ENCODE assay signal across 10 mouse cellular contexts in genomic region chr7:141394158-141394557, GRCm38 (mm10). TPM values are rescaled to one million over a fixed set of nuclear protein-coding genes. Genes with fewer than 3 reads are reported as not detected.
DNase-seq lines count a peak whose midpoint lies in the region; ATAC-seq and TF ChIP-seq lines count a peak whose summit lies in the region.
"Had no signal": no experiment of that assay in that cellular context is flagged by ENCODE, and none has a peak within 500 bp of the region (broad histone marks: within the 10 kb centered on the region; RNA-seq: fewer than 3 reads in every experiment).

No protein-coding gene starts in this region.

- H3K4me2 ChIP-seq in hindbrain, postnatal 0 days (ENCODE audit: low read depth, low read length), result no peak overlapping the region
- H3K4me2 ChIP-seq: midbrain, embryonic 13.5 days had no signal

- H3K9me3 ChIP-seq in hindbrain, postnatal 0 days (ENCODE audit: low read length), result no peaks in the 10 kb centered on the region
- H3K9me3 ChIP-seq: midbrain, embryonic 13.5 days had no signal

- 88% methylated on average over 7 of the region's 7 CpGs for WGBS in hindbrain, postnatal 0 days

- H3K27me3 ChIP-seq in hindbrain, postnatal 0 days (ENCODE audit: insufficient read depth, low read length), result no peaks in the 10 kb centered on the region

- H3K36me3 ChIP-seq in hindbrain, postnatal 0 days (ENCODE audit: insufficient read depth, low read length), result peaks cover 21% of the 10 kb centered on the region

- no peak for TF ChIP-seq CTCF in hindbrain, postnatal 0 days (IDR thresholded peaks at IDR 0.05; ENCODE audit: low read depth)

- no peak overlapping the region for H3K4me3 ChIP-seq in hindbrain, postnatal 0 days (ENCODE audit: low read length)
- H3K4me3 ChIP-seq: midbrain, embryonic 13.5 days had no signal

- ATAC-seq in granulocyte monocyte progenitor cell, adult 5-6 weeks (replicated peaks; ENCODE audit: poor library complexity, severe bottlenecking), result peak; percentile 71
- peak; percentile 62 for ATAC-seq in megakaryocyte, adult 5-6 weeks (ENCODE audit: poor library complexity, severe bottlenecking)
- no peak for ATAC-seq in hindbrain, postnatal 0 days
- ATAC-seq: midbrain, embryonic 13.5 days had no signal

- DNase-seq in adrenal gland, postnatal 10 days, result peak; percentile 66
- DNase-seq in adrenal gland, postnatal 25 days, result no peak
- DNase-seq in MEL-GATA-1-ER (ENCODE audit: extremely low read depth, low read depth), result peak; percentile 82
- DNase-seq in B cell, adult 2 months, result no peak
- no peak for DNase-seq in layer of hippocampus, adult 11-12 months (ENCODE audit: low spot score)
- DNase-seq in hindbrain, postnatal 0 days (ENCODE audit: low spot score), result no peak

- H3K9ac ChIP-seq in hindbrain, postnatal 0 days (replicated peaks; ENCODE audit: low read length), result no peak overlapping the region
- H3K9ac ChIP-seq: midbrain, embryonic 13.5 days had no signal

- H3K27ac ChIP-seq in hindbrain, postnatal 0 days, result no peak overlapping the region
- H3K27ac ChIP-seq: kidney, postnatal 0 days; midbrain, embryonic 13.5 days had no signal

- H3K4me1 ChIP-seq in hindbrain, postnatal 0 days (ENCODE audit: insufficient read depth, low read length), result peaks cover 7% of the 10 kb centered on the region; the same call in 1 of the 2 replicates

RNA-seq across cellular contexts. Expression of gene Taldo1, which starts 2.2 kb away (rescaled TPM):
- total RNA-seq in adrenal gland, postnatal 10 days (2021), result 100 to 1,000 TPM; 466 to 479 TPM
- total RNA-seq in adrenal gland, postnatal 25 days (2021), result 629 and 681 TPM in 2 replicates
- 289 and 344 TPM in 2 replicates for total RNA-seq in granulocyte monocyte progenitor cell, adult 5-6 weeks (2014; fragmentation: Nextera tagmentation)
- total RNA-seq in granulocyte monocyte progenitor cell, adult 5-6 weeks (2017), result 559 and 668 TPM in 2 replicates
- total RNA-seq in megakaryocyte, adult 5-6 weeks (2015), result 197 and 213 TPM in 2 replicates
- 795 and 884 TPM in 2 replicates for total RNA-seq in megakaryocyte, adult 5-6 weeks (2017)
- total RNA-seq in hindbrain, postnatal 0 days (2014; rRNA removed), result 156 and 200 TPM in 2 replicates
- polyA plus RNA-seq in hindbrain, postnatal 0 days (2015; fragmentation: Nextera tagmentation; extraction: Ambion mirVana), result 252 and 258 TPM in 2 replicates

RNA-seq across cellular contexts. Expression of gene Gatd1, which starts 19.8 kb away (rescaled TPM):
- 10 to 100 TPM; 26.2 to 39.2 TPM for total RNA-seq in adrenal gland, postnatal 10 days (2021)
- total RNA-seq in adrenal gland, postnatal 25 days (2021), result 35.6 and 58.9 TPM in 2 replicates
- 19.7 and 41.9 TPM in 2 replicates for total RNA-seq in granulocyte monocyte progenitor cell, adult 5-6 weeks (2014; fragmentation: Nextera tagmentation)
- total RNA-seq in granulocyte monocyte progenitor cell, adult 5-6 weeks (2017), result 10.8 and 15.6 TPM in 2 replicates
- total RNA-seq in megakaryocyte, adult 5-6 weeks (2015), result 22.8 and 26.4 TPM in 2 replicates
- 12.9 and 13.1 TPM in 2 replicates for total RNA-seq in megakaryocyte, adult 5-6 weeks (2017)
- total RNA-seq in hindbrain, postnatal 0 days (2014; rRNA removed), result 61.2 and 74.4 TPM in 2 replicates
- polyA plus RNA-seq in hindbrain, postnatal 0 days (2015; fragmentation: Nextera tagmentation; extraction: Ambion mirVana), result 46.9 and 49.4 TPM in 2 replicates

RNA-seq across cellular contexts. Expression of gene Cend1, which starts 35.1 kb away (rescaled TPM):
- 1 to 10 TPM; 2.5 to 6.4 TPM for total RNA-seq in adrenal gland, postnatal 10 days (2021)
- 0.57 and 1.3 TPM in 2 replicates for total RNA-seq in adrenal gland, postnatal 25 days (2021)
- not detected in 2 replicates for total RNA-seq in granulocyte monocyte progenitor cell, adult 5-6 weeks (2014; fragmentation: Nextera tagmentation)
- total RNA-seq in granulocyte monocyte progenitor cell, adult 5-6 weeks (2017), result not detected in 2 replicates
- total RNA-seq in megakaryocyte, adult 5-6 weeks (2015), result 0.18 TPM in 1 of 2 replicates, not detected in the other
- total RNA-seq in megakaryocyte, adult 5-6 weeks (2017), result not detected in 2 replicates
- total RNA-seq in hindbrain, postnatal 0 days (2014; rRNA removed), result 208 and 246 TPM in 2 replicates
- 219 and 255 TPM in 2 replicates for polyA plus RNA-seq in hindbrain, postnatal 0 days (2015; fragmentation: Nextera tagmentation; extraction: Ambion mirVana)

RNA-seq across cellular contexts. Expression of gene Slc25a22, which starts 43.5 kb away (rescaled TPM):
- total RNA-seq in adrenal gland, postnatal 10 days (2021), result 10 to 100 TPM; 60.2 to 74.3 TPM
- 95.6 and 102 TPM in 2 replicates for total RNA-seq in adrenal gland, postnatal 25 days (2021)
- total RNA-seq in granulocyte monocyte progenitor cell, adult 5-6 weeks (2014; fragmentation: Nextera tagmentation), result 18.8 and 36.2 TPM in 2 replicates
- total RNA-seq in granulocyte monocyte progenitor cell, adult 5-6 weeks (2017), result 4.3 and 4.9 TPM in 2 replicates
- 14.6 and 15.0 TPM in 2 replicates for total RNA-seq in megakaryocyte, adult 5-6 weeks (2015)
- total RNA-seq in megakaryocyte, adult 5-6 weeks (2017), result 3.2 and 6.4 TPM in 2 replicates
- 126 and 138 TPM in 2 replicates for total RNA-seq in hindbrain, postnatal 0 days (2014; rRNA removed)
- polyA plus RNA-seq in hindbrain, postnatal 0 days (2015; fragmentation: Nextera tagmentation; extraction: Ambion mirVana), result 79.9 and 87.3 TPM in 2 replicates

RNA-seq across cellular contexts. Expression of gene Pidd1, which starts 49.7 kb away (rescaled TPM):
- total RNA-seq in adrenal gland, postnatal 10 days (2021), result 1 to 10 TPM; 2.4 to 7.3 TPM
- 3.0 and 3.3 TPM in 2 replicates for total RNA-seq in adrenal gland, postnatal 25 days (2021)
- 33.2 and 45.1 TPM in 2 replicates for total RNA-seq in granulocyte monocyte progenitor cell, adult 5-6 weeks (2014; fragmentation: Nextera tagmentation)
- 10.5 and 16.4 TPM in 2 replicates for total RNA-seq in granulocyte monocyte progenitor cell, adult 5-6 weeks (2017)
- 7.1 and 8.1 TPM in 2 replicates for total RNA-seq in megakaryocyte, adult 5-6 weeks (2015)
- 6.1 and 10.5 TPM in 2 replicates for total RNA-seq in megakaryocyte, adult 5-6 weeks (2017)
- 3.6 and 4.6 TPM in 2 replicates for total RNA-seq in hindbrain, postnatal 0 days (2014; rRNA removed)
- 2.4 and 2.5 TPM in 2 replicates for polyA plus RNA-seq in hindbrain, postnatal 0 days (2015; fragmentation: Nextera tagmentation; extraction: Ambion mirVana)

Comparison
In these comparisons a context has a peak if more than half of its experiments do, and no peak if none do; other contexts are left out.
1. DNase-seq: peak in adrenal gland, postnatal 10 days (single experiment) and MEL-GATA-1-ER (single experiment); none in adrenal gland, postnatal 25 days (single experiment), B cell, adult 2 months (0 of 2), layer of hippocampus, adult 11-12 months (single experiment) and hindbrain, postnatal 0 days (single experiment).
2. RNA of gene Cend1, which starts 35.1 kb away (total RNA-seq): 208 to 246 TPM in hindbrain, postnatal 0 days; 2.5 to 6.4 TPM in adrenal gland, postnatal 10 days, 0.57 to 1.3 TPM in adrenal gland, postnatal 25 days, 0.18 TPM in megakaryocyte, adult 5-6 weeks and not detected in granulocyte monocyte progenitor cell, adult 5-6 weeks; every median in the first group is over 10 times any median in the second.